Mouse (Mus musculus) neural tube, embryonic 14.5 days (tissue): ENCODE measurements around the gene Sult1b1. TPM values are rescaled to one million over a fixed set of nuclear protein-coding genes. Genes with fewer than 3 reads are reported as not detected.

Source experiments
- ATAC-seq: fragments of 200-750 bp; cut with Nextera tagmentation; 2 replicates; pipeline ENCODE4 v1.8.0; 2017; ENCODE audit warnings: low read depth, mild to moderate bottlenecking, moderate TSS enrichment, moderate library complexity
- H3K27ac ChIP-seq: fragments of 300-500 bp; sonication (generic); 2 replicates; pipeline ENCODE4 v1.5.1; 2014; ENCODE audit warnings: low read depth, mild to moderate bottlenecking, control low read depth, low read length, moderate library complexity, mixed read lengths
- H3K27me3 ChIP-seq: fragments of 300-500 bp; sonication (generic); 2 replicates; pipeline ENCODE4 v1.6.1; 2014; ENCODE audit warnings: low read length; ENCODE audit not compliant: control insufficient read depth, insufficient read depth
- H3K36me3 ChIP-seq: fragments of 300-500 bp; sonication (generic); 2 replicates; pipeline ENCODE4 v1.6.1; 2014; ENCODE audit warnings: low read length, mixed read lengths; ENCODE audit not compliant: control insufficient read depth, insufficient read depth
- H3K4me1 ChIP-seq: fragments of 300-500 bp; sonication (generic); 2 replicates; pipeline ENCODE4 v1.6.1; 2014; ENCODE audit warnings: low read length; ENCODE audit not compliant: control insufficient read depth, insufficient read depth
- H3K4me2 ChIP-seq: fragments of 300-500 bp; sonication (generic); 2 replicates; pipeline ENCODE4 v1.6.1; 2014; ENCODE audit warnings: mild to moderate bottlenecking, low read depth, low read length, control low read depth
- H3K4me3 ChIP-seq: fragments of 300-500 bp; sonication (generic); 2 replicates; pipeline ENCODE4 v1.5.1; 2014; ENCODE audit warnings: low read depth, low read length, control low read depth, mixed read lengths
- H3K9ac ChIP-seq: fragments of 300-500 bp; sonication (generic); replicated peaks from 2 replicates; pipeline ENCODE4 v1.6.1; 2014; ENCODE audit warnings: low read depth, mild to moderate bottlenecking, control low read depth, low read length, mixed read lengths
- H3K9me3 ChIP-seq: fragments of 300-500 bp; sonication (generic); 2 replicates; pipeline ENCODE4 v1.6.1; 2016; ENCODE audit warnings: low read length; ENCODE audit not compliant: control insufficient read depth
- WGBS: fragments of 180-500 bp; shearing (Covaris S2); extraction: QIAGEN DNeasy Blood & Tissue Kit; methylation state at CpG from one replicate; pipeline ENCODE4 v1.1.7; 2014; 5-methylcytosine and 5-hydroxymethylcytosine counted together
- polyA plus RNA-seq: library from polyadenylated mRNA; unstranded; fragments of >200 nt; fragmentation: Nextera tagmentation; extraction: Ambion mirVana; gene quantifications from 2 replicates; pipeline ENCODE4 v1.2.1, GENCODE M21; 2014

The Sult1b1 gene
- polyA plus RNA-seq = not detected in 2 replicates

GRCm38 (mm10) chr5:87538111-87538510, at the start of gene Sult1b1:
Gene Sult1b1, minus strand, starts transcription at chr5:87538195.
- Histone ChIP-seq H3K4me3 (no peak within 1 kb of the TSS), H3K9me3 (no peaks in the 10 kb centered on the region), H3K36me3 (no peaks in the 10 kb centered on the region), H3K27ac (no peak within 1 kb of the TSS), H3K27me3 (no peaks in the 10 kb centered on the region), H3K4me2 (no peak within 1 kb of the TSS), H3K4me1 (no peaks in the 10 kb centered on the region), H3K9ac (no peak within 1 kb of the TSS)
- no peak for ATAC-seq
- WGBS = 93% methylated on average over 2 of the region's 2 CpGs

- Histone ChIP-seq H3K9ac (no peak overlapping the region), H3K4me3 (no peak overlapping the region), H3K9me3 (no peaks in the 10 kb centered on the region), H3K36me3 (no peaks in the 10 kb centered on the region), H3K27me3 (no peaks in the 10 kb centered on the region), H3K4me2 (no peak overlapping the region), H3K27ac (no peak overlapping the region), H3K4me1 (no peaks in the 10 kb centered on the region)
- 84% methylated on average over 1 of the region's 1 CpGs for WGBS
- ATAC-seq = no peak
Observed at GRCm38 (mm10) chr5:87580389-87580788, 42.4 kb upstream of the Sult1b1 start.

GRCm38 (mm10) chr5:87574174-87574573, 36.2 kb upstream of the Sult1b1 start:
- ATAC-seq = no peak
- WGBS = 68% methylated on average over 1 of the region's 1 CpGs

GRCm38 (mm10) chr5:87573490-87573889, 35.5 kb upstream of the Sult1b1 start:
- 60% methylated on average over 5 of the region's 5 CpGs for WGBS
- Histone ChIP-seq H3K36me3 (no peaks in the 10 kb centered on the region), H3K4me1 (no peaks in the 10 kb centered on the region), H3K4me2 (no peak overlapping the region), H3K27me3 (no peaks in the 10 kb centered on the region), H3K9me3 (no peaks in the 10 kb centered on the region), H3K27ac (no peak overlapping the region), H3K9ac (no peak overlapping the region), H3K4me3 (no peak overlapping the region)
- no peak for ATAC-seq

More at GRCm38 (mm10) chr5:87574174-87574573, 36.2 kb upstream of the Sult1b1 start:
- Histone ChIP-seq H3K36me3 (no peaks in the 10 kb centered on the region), H3K4me2 (no peak overlapping the region), H3K9me3 (no peaks in the 10 kb centered on the region), H3K4me1 (no peaks in the 10 kb centered on the region), H3K4me3 (no peak overlapping the region), H3K27ac (no peak overlapping the region), H3K9ac (no peak overlapping the region), H3K27me3 (no peaks in the 10 kb centered on the region)

- H3K4me3 ChIP-seq = no peak overlapping the region
- no peak overlapping the region for H3K4me2 ChIP-seq
- WGBS = 85% methylated on average over 6 of the region's 6 CpGs
- H3K9me3 ChIP-seq = no peaks in the 10 kb centered on the region
- ATAC-seq = no peak
- no peaks in the 10 kb centered on the region for H3K36me3 ChIP-seq
- no peaks in the 10 kb centered on the region for H3K4me1 ChIP-seq
- no peak overlapping the region for H3K9ac ChIP-seq
- no peaks in the 10 kb centered on the region for H3K27me3 ChIP-seq
- no peak overlapping the region for H3K27ac ChIP-seq
Observed at GRCm38 (mm10) chr5:87572781-87573180, 34.8 kb upstream of the Sult1b1 start.

GRCm38 (mm10) chr5:87568845-87569244, 30.9 kb upstream of the Sult1b1 start, which contains the start of gene Sult1d1:
Gene Sult1d1, minus strand, starts transcription at chr5:87569027.
- Histone ChIP-seq H3K27me3 (no peaks in the 10 kb centered on the region), H3K4me1 (no peaks in the 10 kb centered on the region), H3K36me3 (no peaks in the 10 kb centered on the region), H3K9me3 (no peaks in the 10 kb centered on the region), H3K4me3 (no peak within 1 kb of the TSS), H3K9ac (no peak within 1 kb of the TSS), H3K27ac (no peak within 1 kb of the TSS), H3K4me2 (no peak within 1 kb of the TSS)
- WGBS = 79% methylated on average over 5 of the region's 5 CpGs
- no peak for ATAC-seq

GRCm38 (mm10) chr5:87567306-87567705, 29.3 kb upstream of the Sult1b1 start:
- H3K4me3 ChIP-seq = no peak overlapping the region
- H3K27me3 ChIP-seq = no peaks in the 10 kb centered on the region
- H3K4me1 ChIP-seq = no peaks in the 10 kb centered on the region
- ATAC-seq = no peak
- no peak overlapping the region for H3K4me2 ChIP-seq
- H3K9ac ChIP-seq = no peak overlapping the region
- H3K36me3 ChIP-seq = no peaks in the 10 kb centered on the region
- WGBS = 87% methylated on average over 1 of the region's 1 CpGs
- H3K9me3 ChIP-seq = no peaks in the 10 kb centered on the region
- H3K27ac ChIP-seq = no peak overlapping the region

- Histone ChIP-seq H3K36me3 (no peaks in the 10 kb centered on the region), H3K9me3 (no peaks in the 10 kb centered on the region), H3K9ac (no peak overlapping the region), H3K4me3 (no peak overlapping the region), H3K4me2 (no peak overlapping the region), H3K27ac (no peak overlapping the region), H3K27me3 (no peaks in the 10 kb centered on the region), H3K4me1 (no peaks in the 10 kb centered on the region)
- no peak for ATAC-seq
Observed at GRCm38 (mm10) chr5:87562966-87563365, 25.0 kb upstream of the Sult1b1 start.

- Histone ChIP-seq H3K4me3 (no peak overlapping the region), H3K36me3 (no peaks in the 10 kb centered on the region), H3K27me3 (no peaks in the 10 kb centered on the region), H3K9me3 (no peaks in the 10 kb centered on the region), H3K9ac (no peak overlapping the region), H3K4me2 (no peak overlapping the region), H3K4me1 (no peaks in the 10 kb centered on the region), H3K27ac (no peak overlapping the region)
- WGBS = 86% methylated on average over 4 of the region's 4 CpGs
- ATAC-seq = no peak
Observed at GRCm38 (mm10) chr5:87562526-87562925, 24.5 kb upstream of the Sult1b1 start.

GRCm38 (mm10) chr5:87560145-87560544, 22.1 kb upstream of the Sult1b1 start:
- ATAC-seq = no peak
- Histone ChIP-seq H3K27ac (no peak overlapping the region), H3K4me1 (no peaks in the 10 kb centered on the region), H3K27me3 (no peaks in the 10 kb centered on the region), H3K4me3 (no peak overlapping the region), H3K4me2 (no peak overlapping the region), H3K36me3 (no peaks in the 10 kb centered on the region), H3K9ac (no peak overlapping the region), H3K9me3 (no peaks in the 10 kb centered on the region)
- WGBS = 76% methylated on average over 5 of the region's 5 CpGs
